Mouse (Mus musculus): ENCODE measurements around the gene Kdm5a. TPM values are rescaled to one million over a fixed set of nuclear protein-coding genes. Genes with fewer than 3 reads are reported as not detected.

Gene Kdm5a
- total and polyA plus RNA-seq, 3 experiments, result 3.4 to 28.8 (median 27.6) TPM

DNA sequence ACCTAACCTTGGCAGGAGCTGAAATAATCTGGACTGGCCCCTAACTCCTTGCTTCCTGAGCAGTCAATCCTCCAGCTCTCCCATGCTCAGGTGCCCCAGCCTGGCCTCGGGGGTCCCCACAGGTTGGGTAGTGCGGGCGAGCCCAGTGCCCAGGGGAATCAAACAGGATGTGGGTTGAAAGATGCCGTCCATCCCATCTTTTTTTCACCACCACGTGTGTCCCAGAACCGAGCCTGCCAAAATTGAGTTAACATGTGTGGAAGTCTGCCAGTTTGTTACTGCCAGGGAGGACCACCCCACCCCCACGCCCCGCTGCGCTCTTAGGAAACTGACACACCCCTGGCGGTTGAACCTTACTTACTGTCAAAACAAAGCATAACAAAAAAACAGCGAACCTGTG is 100.0 kb downstream of the Kdm5a start:
- WGBS, result 2% methylated on average over 11 of the region's 11 CpGs
- Histone ChIP-seq H3K36me3 (ENCODE audit: control insufficient read depth, insufficient read depth, low read length) (no peaks in the 10 kb centered on the region), H3K79me2 (replicated peaks; ENCODE audit: control insufficient read depth, insufficient read depth, low read length) (no peaks in the 10 kb centered on the region), H3K4me3 (peak overlapping the region; percentile 59), H3K27me3 (ENCODE audit: control insufficient read depth, insufficient read depth, low read length) (no peaks in the 10 kb centered on the region), H3K27ac (no peak overlapping the region), H3K9ac (ENCODE audit: low read depth, low read length) (peak overlapping the region; percentile 83), H3K4me1 (ENCODE audit: control insufficient read depth, insufficient read depth, low read length) (no peaks in the 10 kb centered on the region; the same call in 1 of the 2 replicates)
- TF ChIP-seq EP300 (IDR thresholded peaks at IDR 0.05; ENCODE audit: insufficient read depth, low read depth, low read length) (no peak), CTCF (IDR thresholded peaks at IDR 0.05) (peak; percentile 14), POLR2A (IDR thresholded peaks at IDR 0.05; ENCODE audit: insufficient read depth, low read depth, low read length) (no peak)
- peak in 1 of 2 experiments; percentile 51 for DNase-seq
- intact Hi-C loops (cut with DNase I), result no loop called here

GRCm38 (mm10) chr6:120464406-120464939 is 100.5 kb downstream of the Kdm5a start:
- DNase-seq, result no peak
- Histone ChIP-seq H3K4me3 (peak overlapping the region; percentile 59; the same call in 1 of the 2 replicates), H3K36me3 (ENCODE audit: control insufficient read depth, insufficient read depth, low read length) (no peaks in the 10 kb centered on the region), H3K27ac (no peak overlapping the region), H3K4me1 (ENCODE audit: control insufficient read depth, insufficient read depth, low read length) (no peaks in the 10 kb centered on the region; the same call in 1 of the 2 replicates), H3K79me2 (replicated peaks; ENCODE audit: control insufficient read depth, insufficient read depth, low read length) (no peaks in the 10 kb centered on the region), H3K27me3 (ENCODE audit: control insufficient read depth, insufficient read depth, low read length) (no peaks in the 10 kb centered on the region), H3K9ac (ENCODE audit: low read depth, low read length) (no peak overlapping the region)
- intact Hi-C loops (cut with DNase I), result no loop called here
- 54% methylated on average over 9 of the region's 9 CpGs for WGBS
- TF ChIP-seq EP300 (IDR thresholded peaks at IDR 0.05; ENCODE audit: insufficient read depth, low read depth, low read length) (no peak), CTCF (IDR thresholded peaks at IDR 0.05) (no peak), POLR2A (IDR thresholded peaks at IDR 0.05; ENCODE audit: insufficient read depth, low read depth, low read length) (no peak)

DNA sequence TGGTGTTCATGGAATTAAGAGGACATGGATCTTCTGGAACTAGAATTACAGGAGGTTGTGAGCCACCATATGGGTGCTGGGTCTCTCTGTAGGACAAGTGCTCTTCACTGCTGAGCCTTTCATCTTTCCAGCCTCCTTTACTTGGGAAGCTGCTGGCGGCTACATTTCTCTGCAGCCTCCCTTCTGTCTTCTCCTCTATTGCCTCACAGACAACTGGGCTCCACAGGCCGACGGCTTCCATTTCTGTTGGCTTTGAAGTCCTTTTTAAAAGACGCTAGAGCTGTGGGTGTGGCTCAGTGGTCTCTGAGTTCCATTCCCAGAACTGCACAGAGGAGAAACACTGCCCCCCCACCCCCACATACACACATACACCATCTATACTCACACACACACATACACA is 101.5 kb downstream of the Kdm5a start:
- TF ChIP-seq EP300 (IDR thresholded peaks at IDR 0.05; ENCODE audit: insufficient read depth, low read depth, low read length) (no peak), POLR2A (IDR thresholded peaks at IDR 0.05; ENCODE audit: insufficient read depth, low read depth, low read length) (no peak), CTCF (IDR thresholded peaks at IDR 0.05) (no peak)
- Histone ChIP-seq H3K4me3 (no peak overlapping the region), H3K9ac (ENCODE audit: low read depth, low read length) (no peak overlapping the region), H3K79me2 (replicated peaks; ENCODE audit: control insufficient read depth, insufficient read depth, low read length) (no peaks in the 10 kb centered on the region), H3K36me3 (ENCODE audit: control insufficient read depth, insufficient read depth, low read length) (no peaks in the 10 kb centered on the region), H3K4me1 (ENCODE audit: control insufficient read depth, insufficient read depth, low read length) (peaks cover 5% of the 10 kb centered on the region), H3K27ac (no peak overlapping the region), H3K27me3 (ENCODE audit: control insufficient read depth, insufficient read depth, low read length) (no peaks in the 10 kb centered on the region)
- 97% methylated on average over 4 of the region's 4 CpGs for WGBS
- intact Hi-C loops (cut with DNase I), result no loop called here
- no peak for DNase-seq

- H3K27me3 ChIP-seq (ENCODE audit: control insufficient read depth, insufficient read depth, low read length), result no peaks in the 10 kb centered on the region
- H3K9ac ChIP-seq (ENCODE audit: low read depth, low read length), result no peak overlapping the region
- H3K79me2 ChIP-seq (replicated peaks; ENCODE audit: control insufficient read depth, insufficient read depth, low read length), result no peaks in the 10 kb centered on the region
- H3K36me3 ChIP-seq (ENCODE audit: control insufficient read depth, insufficient read depth, low read length), result no peaks in the 10 kb centered on the region
- peaks cover 7% of the 10 kb centered on the region for H3K4me1 ChIP-seq (ENCODE audit: control insufficient read depth, insufficient read depth, low read length)
- TF ChIP-seq EP300 (IDR thresholded peaks at IDR 0.05; ENCODE audit: insufficient read depth, low read depth, low read length) (no peak), POLR2A (IDR thresholded peaks at IDR 0.05; ENCODE audit: insufficient read depth, low read depth, low read length) (no peak), CTCF (IDR thresholded peaks at IDR 0.05) (no peak)
- 77% methylated on average over 10 of the region's 10 CpGs for WGBS
- intact Hi-C loops (cut with DNase I), result no loop called here
- no peak overlapping the region for H3K4me3 ChIP-seq
- no peak overlapping the region for H3K27ac ChIP-seq
- DNase-seq, result peak in 1 of 2 experiments; percentile 50
Observed at GRCm38 (mm10) chr6:120466609-120467329, 102.8 kb downstream of the Kdm5a start.

DNA sequence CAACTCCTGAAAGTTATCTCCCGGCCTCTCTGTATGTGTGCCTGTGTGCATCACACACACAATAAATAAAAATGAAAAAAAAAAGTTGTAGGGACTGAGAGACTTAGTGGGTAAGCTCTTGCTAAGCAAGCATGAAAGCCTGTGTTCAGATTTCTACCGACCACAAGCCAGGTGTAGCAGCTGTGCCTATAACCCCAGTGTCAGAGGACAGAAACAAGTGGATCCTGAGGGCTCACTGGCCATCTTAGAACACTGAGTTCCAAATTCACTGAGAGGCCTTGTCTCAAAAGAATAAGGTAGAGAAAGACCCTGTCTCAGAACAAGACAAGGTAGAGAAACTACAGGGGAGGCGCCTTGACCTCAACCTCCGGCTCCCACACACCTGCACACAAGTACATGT is 104.3 kb downstream of the Kdm5a start:
- no peaks in the 10 kb centered on the region for H3K79me2 ChIP-seq (replicated peaks; ENCODE audit: control insufficient read depth, insufficient read depth, low read length)
- no peak overlapping the region for H3K9ac ChIP-seq (ENCODE audit: low read depth, low read length)
- H3K27me3 ChIP-seq (ENCODE audit: control insufficient read depth, insufficient read depth, low read length), result no peaks in the 10 kb centered on the region
- no peak overlapping the region for H3K27ac ChIP-seq
- 98% methylated on average over 4 of the region's 4 CpGs for WGBS
- H3K36me3 ChIP-seq (ENCODE audit: control insufficient read depth, insufficient read depth, low read length), result no peaks in the 10 kb centered on the region
- no peak for DNase-seq
- intact Hi-C loops (cut with DNase I), result no loop called here
- H3K4me3 ChIP-seq, result no peak overlapping the region
- TF ChIP-seq EP300 (IDR thresholded peaks at IDR 0.05; ENCODE audit: insufficient read depth, low read depth, low read length) (no peak), CTCF (IDR thresholded peaks at IDR 0.05) (no peak), POLR2A (IDR thresholded peaks at IDR 0.05; ENCODE audit: insufficient read depth, low read depth, low read length) (no peak)
- peaks cover 7% of the 10 kb centered on the region for H3K4me1 ChIP-seq (ENCODE audit: control insufficient read depth, insufficient read depth, low read length)

DNA sequence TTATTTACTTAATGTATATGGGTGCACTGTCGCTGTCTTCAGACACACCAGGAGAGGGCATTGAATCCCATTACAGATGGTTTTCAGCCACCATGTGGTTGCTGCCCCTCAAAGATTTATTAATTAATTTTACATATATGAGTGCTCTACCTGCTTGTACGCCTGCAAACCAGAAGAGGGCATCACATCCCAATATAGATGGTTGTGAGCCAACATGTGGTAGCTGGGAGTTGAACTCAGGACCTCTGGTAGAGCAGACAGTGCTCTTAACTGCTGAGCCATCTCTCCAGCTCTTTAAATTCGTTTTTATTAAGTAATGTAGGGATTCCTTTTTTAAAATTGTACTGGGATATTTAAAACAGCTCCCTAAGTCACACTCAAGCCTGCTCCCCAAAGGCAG is 105.3 kb downstream of the Kdm5a start:
- Histone ChIP-seq H3K36me3 (ENCODE audit: control insufficient read depth, insufficient read depth, low read length) (no peaks in the 10 kb centered on the region), H3K4me3 (no peak overlapping the region), H3K4me1 (ENCODE audit: control insufficient read depth, insufficient read depth, low read length) (peaks cover 11% of the 10 kb centered on the region), H3K79me2 (replicated peaks; ENCODE audit: control insufficient read depth, insufficient read depth, low read length) (no peaks in the 10 kb centered on the region), H3K27ac (no peak overlapping the region), H3K27me3 (ENCODE audit: control insufficient read depth, insufficient read depth, low read length) (no peaks in the 10 kb centered on the region), H3K9ac (ENCODE audit: low read depth, low read length) (no peak overlapping the region)
- TF ChIP-seq POLR2A (IDR thresholded peaks at IDR 0.05; ENCODE audit: insufficient read depth, low read depth, low read length) (no peak), EP300 (IDR thresholded peaks at IDR 0.05; ENCODE audit: insufficient read depth, low read depth, low read length) (no peak), CTCF (IDR thresholded peaks at IDR 0.05) (no peak)
- DNase-seq, result no peak
- WGBS, result 67% methylated on average over 3 of the region's 3 CpGs
- intact Hi-C loops (cut with DNase I), result no loop called here
